Mouse (Mus musculus) layer of hippocampus, adult 11-12 months (tissue): ENCODE measurements around the gene Ptbp3.

Experiments
- DNase-seq: peaks from one replicate; pipeline ENCODE4 v3.0.0; 2022; ENCODE audit warnings: low spot score

Gene Ptbp3

DNA sequence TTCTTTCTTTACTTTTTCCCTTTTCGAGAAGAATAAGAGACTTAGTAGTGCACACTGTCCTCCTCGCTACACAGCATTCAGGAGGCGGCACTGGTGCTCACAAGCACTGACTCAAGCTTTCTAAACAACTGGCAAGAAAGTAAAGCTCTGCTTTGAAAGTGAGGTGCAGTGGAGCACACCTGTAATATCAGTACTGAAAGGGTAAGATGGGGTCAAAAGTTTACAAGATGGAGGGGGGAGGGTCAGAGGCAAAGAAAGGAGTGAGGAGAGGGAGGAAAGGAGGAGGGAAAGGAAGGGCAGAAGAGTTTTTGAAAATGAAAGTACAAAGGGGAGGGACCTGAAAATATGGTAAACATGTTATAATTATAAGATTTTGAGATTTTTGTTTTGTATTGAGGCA lies 43.7 kb downstream of the Ptbp3 start:
- no peak for DNase-seq

DNA sequence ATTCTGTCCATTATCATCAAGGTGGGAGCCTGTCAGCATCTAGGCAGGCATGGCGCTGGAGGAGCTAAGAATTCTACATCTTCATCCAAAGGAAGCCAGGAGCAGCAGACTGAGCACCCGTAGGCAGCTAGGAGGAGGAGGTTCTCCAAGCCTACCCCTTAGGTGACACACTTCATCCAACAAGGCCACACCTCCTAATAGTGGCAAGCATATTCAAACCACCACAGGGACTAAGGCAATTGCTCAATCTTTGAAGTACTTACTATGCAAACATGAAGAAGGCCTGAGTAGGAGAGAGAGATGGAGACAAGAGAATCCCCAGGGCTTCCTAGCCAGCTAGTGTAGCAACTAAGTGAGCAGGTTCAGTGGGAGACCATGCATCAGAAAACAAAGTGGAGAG lies 58.1 kb downstream of the Ptbp3 start:
- DNase-seq = no peak

DNA sequence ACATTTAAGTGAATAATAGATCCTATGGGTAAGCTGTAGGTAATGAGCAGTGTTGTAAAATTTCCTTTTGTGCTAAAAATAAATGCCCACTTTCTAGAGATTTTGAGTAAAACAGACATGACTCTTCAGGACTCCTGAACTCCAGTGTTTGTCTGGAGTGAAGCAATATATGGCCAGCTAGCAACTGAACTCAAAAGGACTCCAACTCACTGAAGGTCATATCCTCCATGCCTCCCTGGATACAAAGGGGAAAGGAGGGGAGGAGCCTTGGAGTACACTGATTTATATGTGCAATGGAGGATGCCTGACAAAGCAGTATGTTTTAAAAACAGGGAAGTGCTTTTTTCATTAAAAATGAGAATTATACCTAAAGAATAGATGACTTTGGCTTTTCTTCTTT lies 77.9 kb downstream of the Ptbp3 start:
- no peak for DNase-seq

DNA sequence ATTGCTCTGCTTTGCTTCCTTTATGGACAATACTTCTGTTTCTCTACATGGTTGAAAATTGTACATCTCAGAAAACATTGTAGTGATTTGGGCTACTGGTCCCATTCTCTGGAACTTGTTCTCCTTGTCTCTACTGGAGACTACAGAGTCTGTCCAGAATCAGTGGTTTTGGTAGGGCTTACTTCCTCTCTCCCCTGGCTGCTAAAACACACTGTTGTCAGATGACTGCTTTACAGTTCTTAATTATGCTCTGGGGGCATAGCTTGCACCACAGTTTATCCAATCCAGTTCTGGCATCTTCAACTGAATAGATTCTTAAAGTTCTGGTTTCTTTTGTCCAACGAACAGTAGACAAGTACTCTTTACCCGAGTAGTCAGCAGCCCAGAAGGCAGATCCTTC lies 83.7 kb downstream of the Ptbp3 start:
- no peak for DNase-seq

DNA sequence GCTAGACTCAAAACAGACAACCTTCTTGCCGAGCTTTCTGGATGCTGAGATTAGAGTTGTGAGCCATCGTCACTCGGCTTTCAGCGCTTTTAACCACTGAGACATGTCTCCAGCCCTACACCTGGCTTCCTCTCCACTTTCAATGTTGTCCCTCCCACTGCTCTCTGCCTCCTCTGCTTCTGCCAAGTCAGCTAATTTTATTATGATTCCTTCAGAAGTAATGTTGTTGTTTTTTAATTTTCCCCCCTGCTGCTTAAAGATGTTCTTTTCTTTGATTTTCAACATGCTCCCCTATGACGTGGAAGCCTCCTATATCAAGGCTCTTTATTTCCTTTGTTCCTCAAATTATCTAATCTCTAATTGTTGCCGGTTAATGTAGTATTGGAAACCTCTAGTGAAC lies 84.5 kb downstream of the Ptbp3 start:
- no peak for DNase-seq

DNA sequence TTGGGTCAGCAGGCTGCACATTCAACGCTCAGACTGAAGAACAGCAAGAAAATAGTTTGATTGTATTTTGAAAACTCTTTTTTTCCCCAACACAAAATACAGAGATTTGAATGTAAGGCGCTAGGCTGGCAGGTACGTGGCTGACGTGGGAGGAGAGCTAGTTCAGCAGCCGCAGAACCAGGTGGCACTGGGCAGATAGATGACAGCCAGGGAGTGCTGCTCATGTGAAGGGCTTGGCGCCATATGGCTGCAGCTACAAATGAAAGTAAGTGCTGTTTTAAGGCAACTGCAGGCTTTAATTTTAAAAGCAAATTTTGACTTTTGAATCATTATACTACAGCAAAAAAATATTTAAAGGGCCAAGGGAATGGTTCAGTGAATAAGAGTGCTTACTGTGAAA lies 86.7 kb downstream of the Ptbp3 start:
- DNase-seq = peak; percentile 72

DNA sequence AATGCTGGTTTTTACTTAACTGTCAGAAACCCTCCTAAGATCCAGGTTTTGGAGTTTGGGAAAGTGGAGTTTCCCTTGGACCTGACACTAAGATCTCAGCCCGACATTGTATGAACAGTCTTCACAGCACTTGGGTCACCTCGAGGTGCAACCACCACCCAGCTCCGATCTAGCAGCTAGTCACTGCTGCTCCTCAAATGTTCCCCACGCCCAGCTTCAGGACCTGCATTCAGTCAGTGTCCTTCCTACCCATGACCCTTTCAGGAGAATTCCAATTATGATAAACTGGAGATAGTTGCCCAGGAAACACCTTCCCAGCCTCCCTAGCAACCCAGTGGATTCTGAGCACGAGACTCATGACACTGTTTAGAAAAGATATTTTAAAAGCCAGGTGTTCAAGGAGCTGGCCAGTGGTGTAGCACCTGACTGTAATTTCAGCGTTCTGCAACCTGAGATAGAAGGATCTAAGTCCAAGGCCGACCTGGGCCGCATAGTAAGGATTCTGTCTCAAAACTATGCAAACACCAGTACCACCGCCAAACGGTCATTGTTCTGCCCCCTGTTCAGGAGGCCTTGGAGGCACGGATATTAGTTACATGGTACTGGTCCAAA lies 87.9 kb downstream of the Ptbp3 start:
- DNase-seq = no peak

DNA sequence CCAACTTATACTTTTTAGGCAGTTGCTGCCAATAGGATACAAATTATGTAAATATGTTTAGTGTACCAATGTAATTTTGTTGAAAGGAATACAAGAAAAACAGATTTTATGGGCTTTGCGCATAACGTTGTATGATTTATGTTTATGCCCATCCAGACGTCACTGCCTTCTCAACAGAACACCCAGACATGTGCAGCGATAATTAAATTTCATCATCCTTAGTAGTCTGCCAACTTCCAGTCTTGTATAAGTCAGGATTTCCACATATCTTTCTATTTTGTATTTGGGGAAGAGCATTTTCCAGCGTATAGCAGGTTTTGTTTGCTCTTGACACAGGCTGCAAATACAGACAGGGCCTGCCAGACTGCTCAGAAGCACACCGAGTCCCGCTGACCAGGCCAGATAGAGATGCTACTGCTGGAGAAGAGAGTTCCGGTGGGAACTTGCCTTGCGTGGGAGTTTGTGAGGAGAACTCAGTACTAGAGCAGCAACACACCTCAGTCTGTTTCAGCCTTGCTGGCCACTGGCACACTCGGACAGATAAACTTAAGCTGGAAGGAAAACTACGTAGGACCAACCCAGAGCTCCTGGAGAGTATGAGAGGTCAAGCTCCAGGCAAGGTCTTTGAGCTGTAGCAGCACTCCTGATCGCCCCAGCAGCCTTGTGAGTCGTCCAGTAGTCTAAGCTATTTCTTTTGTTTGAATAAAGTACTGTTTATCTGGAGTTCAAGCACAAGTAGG lies 89.8 kb downstream of the Ptbp3 start:
- DNase-seq = no peak

DNA sequence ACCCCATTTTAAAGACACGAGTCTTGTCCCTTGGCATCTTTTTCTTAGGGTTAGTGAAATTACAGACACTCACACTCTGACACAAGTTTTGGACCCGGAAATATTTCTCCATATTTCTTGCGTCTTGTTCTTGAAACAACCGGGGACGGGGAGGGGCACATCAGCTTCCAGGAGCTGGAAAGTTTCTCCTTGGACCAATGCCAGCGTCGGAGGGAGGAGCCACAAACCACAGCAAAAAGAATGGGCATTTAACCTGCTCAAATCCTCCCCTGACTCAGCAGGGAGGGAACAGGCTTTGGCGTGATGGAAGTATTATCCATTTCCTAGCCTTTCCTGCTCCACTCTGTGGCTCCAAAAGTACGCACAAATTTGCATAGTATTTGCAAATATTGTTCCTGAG lies 91.2 kb downstream of the Ptbp3 start:
- no peak for DNase-seq

DNA sequence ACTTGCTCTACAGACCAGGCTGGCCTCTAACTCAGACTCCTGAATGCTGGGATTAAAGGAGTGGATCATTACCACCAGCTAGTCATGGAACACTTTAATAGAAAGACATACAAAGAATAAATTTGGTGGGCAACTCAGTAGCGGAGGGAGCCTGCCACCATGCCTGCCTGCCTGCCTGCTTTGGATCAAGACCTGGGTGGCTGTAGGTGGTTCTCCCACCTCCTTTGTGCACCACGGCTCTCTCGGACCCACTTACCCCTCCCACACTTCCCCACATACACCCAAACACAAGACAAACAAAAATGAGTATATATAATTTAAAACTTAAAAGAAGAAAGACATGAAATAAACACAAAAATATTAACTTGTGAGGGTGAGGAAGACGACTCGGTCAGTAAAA lies 92.1 kb downstream of the Ptbp3 start:
- no peak for DNase-seq

DNA sequence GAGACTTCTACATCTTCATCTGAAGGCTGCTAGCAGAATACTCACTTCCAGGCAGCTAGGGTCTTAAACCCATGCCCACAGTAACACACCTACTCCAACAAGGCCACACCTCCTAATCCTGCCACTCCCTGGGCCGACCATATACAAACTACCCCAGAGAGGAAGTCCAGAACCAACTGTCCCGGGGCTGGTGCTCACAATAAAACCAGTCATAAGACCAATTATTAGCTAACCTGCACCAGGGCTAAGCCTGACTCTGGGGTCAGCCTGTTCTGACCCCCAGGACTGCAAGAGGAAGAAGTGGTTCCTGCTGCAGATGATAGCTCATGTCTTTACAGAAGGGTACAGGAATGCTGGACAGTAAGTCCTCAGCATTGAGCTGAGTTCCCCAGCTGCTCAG lies 93.7 kb downstream of the Ptbp3 start:
- DNase-seq = no peak

DNA sequence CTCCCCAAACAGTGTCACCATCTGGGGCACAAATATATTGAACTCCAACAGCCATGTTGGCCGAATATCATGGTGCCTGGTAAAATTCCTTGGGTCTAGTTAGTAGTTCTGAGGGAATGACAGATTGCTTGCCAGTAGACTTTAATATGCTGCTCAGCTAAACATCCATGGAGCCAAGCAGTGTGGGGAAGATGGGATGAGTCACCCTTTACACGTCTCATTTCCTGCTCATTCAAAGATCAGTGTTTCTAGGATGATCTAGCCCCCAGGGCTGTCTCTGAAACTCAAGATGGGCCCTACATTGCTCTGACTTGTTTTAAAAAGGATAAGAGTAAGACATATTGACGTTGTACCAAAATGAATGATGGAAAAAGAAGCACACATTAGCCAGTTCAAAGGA lies 95.1 kb downstream of the Ptbp3 start:
- no peak for DNase-seq

DNA sequence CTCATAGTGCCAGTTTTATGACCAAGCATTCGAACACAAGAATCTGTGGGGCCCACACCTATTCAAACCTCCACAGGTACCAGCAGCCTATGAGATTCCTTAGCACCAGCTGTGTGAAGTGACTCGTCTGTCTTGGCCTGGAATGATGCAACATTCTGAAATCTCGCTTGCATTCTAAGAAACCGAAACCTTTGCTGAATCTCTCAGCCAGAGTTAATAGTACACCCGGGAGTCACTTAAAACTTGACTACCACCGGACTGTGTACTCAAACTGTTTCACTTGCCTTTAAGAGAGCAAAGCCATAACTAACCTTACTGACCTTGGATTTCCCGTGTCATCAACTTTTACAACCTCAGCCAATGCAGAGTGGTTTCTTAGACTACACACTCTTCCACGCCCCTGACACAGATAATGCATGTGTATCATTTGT lies 96.6 kb downstream of the Ptbp3 start:
- no peak for DNase-seq

DNA sequence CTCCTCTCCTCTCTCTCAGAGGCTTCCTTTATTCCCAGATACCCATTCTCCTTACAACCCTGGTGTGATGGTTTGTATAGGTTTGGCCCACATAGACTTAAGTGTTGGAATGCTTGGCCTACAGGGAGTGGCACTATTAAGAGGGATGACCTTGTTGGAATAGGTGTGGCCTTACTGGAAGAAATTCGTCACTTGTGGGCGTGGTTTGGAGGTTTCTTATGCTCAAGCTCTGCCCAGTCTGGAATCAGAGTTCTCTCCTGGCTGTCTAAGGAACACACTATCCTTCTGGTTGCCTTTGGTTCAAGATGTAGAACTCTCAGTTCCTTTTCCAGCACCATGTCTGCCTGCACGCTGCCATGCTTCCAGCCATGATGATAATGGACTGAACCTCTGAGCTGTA lies 98.3 kb downstream of the Ptbp3 start:
- no peak for DNase-seq

DNA sequence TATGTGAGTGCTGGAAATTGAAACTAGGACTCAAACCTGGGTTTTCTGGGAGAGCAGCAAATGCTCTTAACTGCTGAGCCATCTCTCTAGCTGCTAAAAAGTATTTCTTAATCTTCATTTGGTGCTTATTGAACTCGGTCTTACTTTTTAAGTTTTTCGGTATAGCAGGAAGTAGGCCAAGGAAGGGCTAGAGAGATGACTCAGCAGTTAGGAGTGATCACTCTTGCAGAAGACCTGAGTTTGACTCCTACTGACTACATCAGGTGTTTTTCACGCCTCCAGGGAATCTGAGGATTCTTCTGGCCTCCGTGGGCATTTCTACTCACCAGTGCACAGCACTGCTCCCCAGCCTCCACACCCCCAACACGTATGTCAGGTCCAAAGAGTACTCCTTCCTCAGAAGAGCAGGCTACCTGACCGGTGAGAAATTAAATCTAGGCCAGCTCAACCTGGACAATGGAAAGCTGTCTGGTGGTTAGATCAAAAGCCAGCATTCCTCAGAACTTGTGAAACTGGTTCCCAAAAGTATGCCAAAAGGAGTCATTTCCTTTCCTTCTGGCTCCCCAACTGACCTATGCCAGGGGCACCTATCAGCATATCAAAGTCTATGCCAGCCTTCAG lies 98.8 kb downstream of the Ptbp3 start:
- DNase-seq = no peak

DNA sequence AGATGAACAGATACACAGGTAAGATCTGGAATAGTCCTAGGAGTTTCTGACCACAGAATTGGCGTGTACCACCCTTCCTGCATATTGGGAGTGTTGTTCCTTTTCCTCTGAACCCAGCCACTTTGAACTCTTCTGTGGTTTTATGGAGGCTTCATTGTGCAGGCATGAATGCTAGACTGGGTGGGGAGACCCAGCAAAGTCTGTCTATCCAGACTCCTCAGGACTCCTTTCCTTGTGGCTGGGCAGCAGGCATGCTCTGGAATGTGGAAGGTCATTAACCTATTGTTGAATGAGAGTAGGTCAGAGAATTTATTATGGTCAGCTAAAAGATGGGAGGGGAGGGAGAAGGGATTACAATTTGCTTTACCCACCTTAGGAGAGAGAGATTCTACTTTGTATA lies 101.9 kb downstream of the Ptbp3 start:
- no peak for DNase-seq

DNA sequence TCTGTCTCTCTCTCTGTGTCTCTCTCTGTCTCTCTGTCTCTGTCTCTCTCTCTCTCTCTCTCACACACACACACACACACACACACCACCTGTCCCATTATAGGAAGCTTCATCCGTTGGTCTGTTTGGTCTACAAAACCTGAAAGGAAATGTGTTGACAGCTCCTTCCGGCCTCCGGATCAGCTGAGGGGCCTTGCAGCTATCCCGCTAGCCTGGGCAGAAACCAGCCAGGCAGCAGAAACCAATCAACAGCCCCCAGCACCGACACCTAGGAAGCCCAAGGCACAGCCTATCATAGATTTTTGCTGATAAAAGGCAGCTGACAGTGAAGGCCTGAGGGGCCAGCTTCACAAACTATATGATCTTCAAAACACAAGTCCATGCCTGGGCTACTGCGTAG lies 103.6 kb downstream of the Ptbp3 start:
- DNase-seq = no peak

DNA sequence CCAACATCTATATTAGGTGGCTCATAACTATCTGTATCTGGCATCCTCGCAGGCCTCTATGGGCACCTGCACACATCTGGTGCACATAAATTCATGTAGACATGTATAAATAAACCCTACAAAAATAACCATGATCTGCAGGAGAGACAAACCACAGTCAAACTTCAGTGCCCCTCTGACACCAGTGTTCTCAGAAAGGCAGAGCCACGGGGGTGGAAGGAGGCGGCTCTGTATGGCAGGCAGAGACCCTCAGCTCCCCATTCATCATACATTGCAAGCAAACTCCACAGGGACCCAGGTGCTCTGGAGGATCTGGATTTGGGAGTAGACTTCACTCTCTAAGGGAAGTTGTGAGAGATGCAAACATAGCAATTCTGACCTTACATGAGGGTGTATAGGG lies 104.2 kb downstream of the Ptbp3 start:
- DNase-seq = no peak

DNA sequence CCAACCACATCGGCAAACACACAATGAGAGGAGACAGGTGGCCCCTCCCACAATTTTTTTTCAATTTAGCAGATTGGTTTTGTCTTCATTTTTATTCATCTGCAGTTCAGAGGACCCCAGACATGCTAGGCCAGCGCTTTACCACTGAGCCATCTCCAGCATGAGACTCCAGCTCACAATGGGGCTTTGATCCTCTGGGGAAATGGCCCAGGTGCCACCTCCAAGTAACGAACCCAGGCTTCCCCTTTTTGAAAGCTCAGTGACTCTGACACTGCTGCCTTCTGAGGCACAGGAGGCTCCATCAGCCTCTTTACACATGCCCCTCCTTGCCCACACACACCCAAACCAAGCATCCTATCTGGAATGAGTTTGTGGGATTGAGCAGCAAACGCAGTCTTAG lies 105.1 kb downstream of the Ptbp3 start:
- no peak for DNase-seq

DNA sequence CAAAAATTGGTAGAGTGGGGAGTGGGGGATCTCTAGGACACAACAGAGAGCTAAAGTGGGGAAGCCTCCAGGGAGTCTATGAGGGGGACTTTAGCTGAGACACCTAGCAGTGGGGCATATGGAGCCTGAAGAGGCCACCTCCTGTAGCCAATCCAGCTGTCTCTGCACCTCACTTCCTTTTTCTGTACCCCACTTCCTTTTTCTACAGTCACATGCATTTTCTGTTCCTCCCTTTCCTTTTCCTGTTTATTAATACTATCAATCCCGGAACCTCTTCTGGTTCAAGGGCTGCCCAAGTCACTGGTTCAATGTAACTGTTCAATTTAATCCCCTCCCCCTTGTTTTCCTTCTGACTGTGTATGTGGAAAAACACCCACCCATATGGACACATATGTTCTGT lies 107.9 kb downstream of the Ptbp3 start:
- DNase-seq = no peak

DNA sequence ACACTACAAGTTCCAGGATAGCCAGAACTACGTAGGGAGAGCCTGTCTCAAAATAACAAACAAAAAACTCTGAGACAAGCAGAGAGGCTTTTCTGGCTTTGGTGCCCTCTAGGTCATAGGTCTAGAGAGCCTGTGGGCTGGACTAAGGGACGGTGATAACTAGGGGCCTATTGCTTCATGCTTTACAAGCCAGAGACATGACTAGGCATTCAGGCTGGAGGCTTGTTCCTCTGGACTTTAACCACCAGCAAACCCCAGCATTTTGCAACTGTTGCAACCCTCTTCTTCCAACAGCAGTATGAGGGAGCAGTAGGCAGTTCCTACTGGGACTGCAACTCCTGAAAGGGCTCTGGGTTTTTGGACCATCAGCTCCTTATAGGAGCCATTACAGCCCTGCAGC lies 109.2 kb downstream of the Ptbp3 start:
- no peak for DNase-seq

DNA sequence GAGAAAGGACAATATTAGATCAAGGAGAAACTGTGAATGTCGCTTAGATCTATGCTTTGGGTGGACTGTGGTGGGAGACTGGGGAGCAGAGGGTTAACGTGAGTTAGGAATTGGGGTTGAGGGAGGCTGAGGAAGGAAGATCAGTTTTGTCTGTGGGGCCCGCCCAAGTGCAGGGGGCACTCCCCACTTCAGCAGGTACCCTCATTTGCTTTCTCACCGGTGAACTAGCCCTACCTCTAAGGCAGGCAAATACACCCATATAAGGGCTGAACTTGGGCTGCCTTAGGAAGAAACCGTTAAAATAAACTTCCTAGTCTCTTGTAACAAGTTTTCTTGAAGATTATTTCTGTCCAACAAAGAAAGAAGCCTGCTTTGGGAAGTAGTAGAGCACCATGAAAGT lies 110.1 kb downstream of the Ptbp3 start:
- DNase-seq = no peak

DNA sequence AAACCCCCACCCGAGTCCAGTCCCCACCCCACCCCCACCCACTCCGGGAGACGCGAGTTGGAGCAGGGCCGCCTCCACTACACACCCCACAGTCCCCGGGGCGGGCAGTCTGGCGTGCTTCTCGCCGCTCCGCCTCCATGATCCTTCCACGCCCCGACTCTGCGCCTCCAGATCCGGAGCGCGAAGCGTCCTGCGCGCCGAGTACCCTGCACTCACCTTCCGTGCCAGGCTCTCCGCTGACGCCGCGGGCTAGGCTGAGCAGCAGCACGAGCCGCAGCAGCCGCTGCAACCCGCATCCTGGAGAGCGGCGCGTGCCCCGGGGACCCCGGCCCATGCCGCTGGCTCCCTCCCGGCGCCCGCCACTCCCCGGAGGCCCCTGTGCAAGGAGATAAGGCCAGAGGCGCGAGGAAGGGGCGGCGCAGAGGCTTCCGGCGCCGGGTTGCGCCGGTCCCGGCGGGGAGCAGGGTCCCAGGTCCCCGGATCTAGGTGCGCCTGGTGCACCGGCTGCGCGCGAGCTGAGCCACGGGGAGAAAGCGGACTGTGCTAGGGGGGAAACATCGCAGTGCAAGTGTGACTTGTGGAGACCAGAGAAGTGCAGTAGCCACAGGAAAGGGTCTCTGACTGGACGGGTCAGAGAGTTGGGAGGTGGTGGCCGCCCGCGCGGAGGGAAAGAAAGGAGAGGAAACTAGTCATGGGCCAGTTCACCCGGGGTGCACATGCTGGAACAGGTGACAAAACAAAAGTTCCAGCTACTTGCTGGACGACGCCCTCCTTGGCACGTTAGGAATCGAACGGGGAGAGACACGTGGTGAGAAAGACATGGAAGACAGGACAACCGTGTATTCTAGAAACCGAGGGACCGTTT lies 110.9 kb downstream of the Ptbp3 start, which contains the start of gene Susd1:
Susd1 (minus strand) TSS at position 644 of the 865 bp plus-strand sequence.
- peak; percentile 60 for DNase-seq
